Mouse (Mus musculus) mature B cell (primary cell): Measurements from ENCODE around the gene Ddr1.
"Not testable (repeated sequence)": the region's sequence is repeated elsewhere in the genome, so short reads cannot be mapped to it uniquely, and the experiment has no call there.

ENCODE experiments used
- in situ Hi-C: fragments of 300-500 bp; cut with MboI; formaldehyde crosslinking; loops from 2 replicates; pipeline ENCODE4 v1.14.3; 2019

The Ddr1 gene

DNA sequence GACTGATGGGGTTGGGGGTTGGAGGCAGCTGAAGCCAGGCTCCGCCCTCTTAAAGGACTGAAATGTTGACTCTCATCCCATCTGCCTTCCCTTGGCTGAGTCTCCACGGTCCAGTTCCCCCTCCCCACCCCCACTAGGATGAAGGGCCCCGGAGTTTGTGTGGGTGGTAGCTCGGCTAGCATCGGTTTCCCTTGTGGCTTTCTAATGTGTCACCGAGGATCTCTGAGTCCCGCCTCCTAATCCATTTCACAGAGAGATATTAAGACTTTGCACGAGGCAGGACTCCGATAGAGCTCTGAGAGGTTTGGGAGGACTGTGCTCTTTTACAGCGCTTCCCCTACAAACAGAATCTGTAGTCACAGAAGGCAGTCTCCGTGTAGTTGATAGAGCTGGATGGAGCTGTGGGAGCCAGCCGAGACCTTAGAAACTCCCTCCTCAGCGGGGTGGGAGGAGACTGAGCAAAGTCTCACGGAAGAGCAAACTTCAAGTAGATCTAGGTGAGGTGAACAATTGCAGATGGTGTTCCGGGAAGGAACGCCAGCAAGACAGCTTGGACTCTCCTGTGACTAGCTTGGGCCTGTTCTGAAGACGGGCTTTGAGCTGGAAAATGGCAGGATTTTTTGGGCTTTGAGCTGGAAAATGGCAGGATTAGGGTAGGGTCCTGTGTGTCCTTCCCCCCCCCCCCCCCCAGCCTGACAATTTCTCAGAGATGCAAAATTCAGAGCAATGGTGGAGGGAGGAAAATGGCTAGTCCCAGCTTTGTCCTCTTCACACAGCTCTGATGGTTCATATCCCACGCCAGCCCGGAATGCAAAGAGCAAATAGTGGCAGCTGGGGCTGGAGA lies at the start of gene Ddr1:
Gene Ddr1 (minus strand): TSS at position 1 of the 844 bp plus-strand sequence.
- in situ Hi-C loops: no loop called here

- in situ Hi-C loops: no loop called here
These were observed 49.2 kb upstream of the Ddr1 start for GRCm38 (mm10) chr17:35753668-35754067.

GRCm38 (mm10) chr17:35752221-35752811 lies 47.9 kb upstream of the Ddr1 start:
- in situ Hi-C loops: no loop called here

GRCm38 (mm10) chr17:35749685-35750084 lies 45.3 kb upstream of the Ddr1 start:
- in situ Hi-C loops: no loop called here

- in situ Hi-C loops: no loop called here
These were observed 39.9 kb upstream of the Ddr1 start for GRCm38 (mm10) chr17:35744361-35744760.

DNA sequence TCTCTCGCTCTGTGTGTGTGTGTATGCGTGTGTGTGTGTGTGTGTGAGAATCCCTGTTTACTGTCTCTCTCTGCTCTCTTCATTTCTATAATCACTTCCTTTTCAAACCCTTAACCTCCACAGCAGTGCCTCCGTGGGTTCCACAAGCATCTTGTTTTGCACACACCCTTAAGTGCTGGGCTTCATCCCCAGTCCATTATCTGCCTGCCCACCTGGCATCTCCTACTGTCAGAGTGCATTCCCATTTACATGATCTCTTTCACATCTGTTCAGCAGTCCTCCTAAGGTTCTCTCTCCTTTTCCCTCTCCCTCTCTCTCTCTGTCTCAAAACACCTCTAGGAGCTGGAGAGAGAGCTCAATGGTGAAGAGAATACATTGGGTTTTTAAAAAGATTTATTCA lies 38.5 kb upstream of the Ddr1 start:
- in situ Hi-C loops: no loop called here

DNA sequence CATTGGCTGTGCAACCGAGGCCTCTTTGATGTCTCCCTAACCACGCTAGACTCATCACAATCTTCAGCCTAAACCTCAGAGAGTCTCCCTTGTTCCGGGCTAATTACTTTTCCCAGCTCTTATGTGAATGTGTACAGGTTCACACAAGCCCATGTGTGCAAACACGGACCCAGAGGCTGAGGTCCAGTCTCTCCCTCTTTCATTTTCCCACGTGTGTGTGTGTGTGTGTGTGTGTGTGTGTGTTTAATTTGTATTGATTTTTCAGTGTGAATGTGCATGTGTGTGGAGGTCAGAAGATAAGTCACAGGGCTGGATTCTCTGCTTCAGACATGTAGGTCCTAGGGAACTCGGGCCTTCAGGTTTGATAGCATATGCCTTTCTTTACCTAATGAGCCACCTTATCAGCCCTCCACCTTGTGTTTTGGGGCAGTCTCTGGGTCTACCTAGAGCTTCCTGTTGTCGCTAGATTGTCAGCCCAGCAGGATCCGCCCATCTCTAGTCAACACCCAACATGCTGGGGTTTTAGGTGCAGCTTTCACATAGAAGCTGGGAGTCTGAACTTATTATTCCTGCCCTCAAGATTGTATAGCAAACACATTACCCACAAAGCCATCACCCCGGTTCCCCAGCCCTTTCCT lies 37.3 kb upstream of the Ddr1 start:
- in situ Hi-C loops: no loop called here

- in situ Hi-C loops: no loop called here
These were observed 36.0 kb upstream of the Ddr1 start for GRCm38 (mm10) chr17:35740276-35740880.

- in situ Hi-C loops: no loop called here
These were observed 35.3 kb upstream of the Ddr1 start for GRCm38 (mm10) chr17:35739675-35740074.

DNA sequence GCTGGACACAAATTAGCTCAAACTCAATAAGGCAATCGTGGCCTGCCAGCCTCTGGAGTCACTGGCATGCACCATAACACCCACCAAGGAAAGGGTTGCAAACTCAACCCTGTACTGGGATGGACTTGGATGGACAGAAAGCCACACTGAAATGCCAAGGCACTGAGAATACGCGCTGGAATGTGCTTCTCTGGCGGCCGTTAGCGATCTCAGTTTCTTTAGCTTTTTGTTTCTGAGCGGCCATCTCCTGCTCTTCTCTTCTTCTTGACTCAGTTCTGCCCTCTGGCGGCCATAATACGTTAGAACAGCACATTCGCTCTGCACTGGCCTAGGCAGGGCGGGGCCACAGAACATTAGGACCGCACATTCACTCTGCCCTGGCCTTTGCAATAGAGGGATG lies 33.3 kb upstream of the Ddr1 start:
- in situ Hi-C loops: no loop called here

- in situ Hi-C loops: no loop called here
These were observed 32.0 kb upstream of the Ddr1 start for GRCm38 (mm10) chr17:35736280-35736960.

- in situ Hi-C loops: no loop called here
These were observed 30.1 kb upstream of the Ddr1 start for GRCm38 (mm10) chr17:35734478-35734877.

DNA sequence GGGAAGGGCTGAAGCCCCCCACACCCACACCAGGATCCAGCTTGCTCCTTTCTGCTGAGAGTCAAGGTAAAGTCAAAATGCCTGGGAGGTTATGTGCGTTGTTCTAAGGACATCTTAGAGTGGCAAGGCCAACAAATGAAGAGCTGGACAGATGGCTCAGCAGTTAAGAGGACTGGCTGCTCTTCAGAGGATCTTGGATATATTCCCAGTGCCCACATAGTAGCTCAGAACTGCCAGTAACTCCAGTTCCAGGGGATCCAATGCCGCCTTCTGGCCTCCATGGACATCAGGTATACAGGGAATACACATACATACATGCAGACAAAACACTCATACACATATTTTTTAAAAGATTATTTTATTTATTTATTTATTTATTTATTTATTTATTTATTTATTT lies 29.0 kb upstream of the Ddr1 start:
- in situ Hi-C loops: no loop called here

- in situ Hi-C loops: no loop called here
These were observed 27.2 kb upstream of the Ddr1 start for GRCm38 (mm10) chr17:35731431-35732145.

GRCm38 (mm10) chr17:35730112-35730511 lies 25.7 kb upstream of the Ddr1 start:
- in situ Hi-C loops: not testable (repeated sequence)

DNA sequence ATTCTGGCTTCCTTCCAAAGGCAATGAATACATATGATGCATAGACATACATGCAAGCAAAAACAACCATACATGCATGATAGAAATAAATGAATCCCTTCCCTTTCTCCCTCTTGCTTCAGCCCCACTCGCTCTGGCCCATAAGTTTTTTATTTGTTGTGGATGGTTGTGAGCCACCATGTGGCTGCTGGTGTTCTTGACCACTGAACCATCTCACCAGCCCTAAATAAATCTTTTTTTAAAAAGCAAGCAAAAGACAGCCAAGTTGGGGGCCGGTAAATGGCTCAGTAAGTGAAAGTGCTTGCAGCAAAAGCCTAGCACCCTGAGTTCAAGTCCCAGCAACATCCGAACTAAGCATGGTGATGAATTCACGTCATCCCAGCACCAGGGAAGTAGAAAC lies 24.4 kb upstream of the Ddr1 start:
- in situ Hi-C loops: no loop called here

DNA sequence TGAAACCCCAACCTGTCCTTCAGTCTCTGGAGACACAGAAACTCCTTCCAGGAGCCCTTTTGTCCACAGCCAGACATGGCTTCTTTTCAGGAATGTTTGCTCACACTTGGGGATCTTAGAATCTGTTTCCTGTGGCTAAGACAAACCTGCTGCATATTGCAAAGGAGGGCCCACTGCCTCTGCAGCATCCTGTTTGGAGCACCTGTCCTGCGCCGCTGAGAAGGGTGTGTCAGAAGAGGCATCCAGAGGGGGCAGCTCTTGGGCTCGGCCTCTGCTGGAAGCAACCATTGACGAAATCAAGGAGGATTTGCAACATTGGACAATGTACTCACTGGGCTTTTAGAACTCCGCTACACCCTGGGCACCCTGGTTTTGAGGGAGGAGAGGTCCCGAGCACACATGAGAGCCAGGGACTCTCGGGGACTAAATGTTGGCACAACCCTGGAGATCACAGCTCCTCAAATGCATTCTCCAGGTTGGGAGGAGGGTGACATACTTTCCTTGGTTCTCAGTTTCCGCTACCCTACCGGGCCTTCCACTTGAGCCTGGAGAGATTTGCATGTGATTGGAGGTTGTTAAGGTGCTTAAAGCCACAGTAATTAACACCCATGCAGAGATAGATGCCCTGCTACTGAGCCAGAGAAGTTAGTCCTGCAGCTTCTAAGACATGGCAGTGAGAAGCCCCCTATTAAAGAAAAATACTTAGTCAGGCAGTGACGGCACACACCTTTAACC lies 23.2 kb upstream of the Ddr1 start:
- in situ Hi-C loops: no loop called here

- in situ Hi-C loops: no loop called here
These were observed 22.6 kb upstream of the Ddr1 start for GRCm38 (mm10) chr17:35727028-35727427.

GRCm38 (mm10) chr17:35725286-35726232 lies 21.1 kb upstream of the Ddr1 start:
- in situ Hi-C loops: no loop called here
